Mouse (Mus musculus) A20 (cell line): Measurements from ENCODE around the gene Gm9803.
A peak's percentile ranks its signal among the peaks of the same experiment; 100 is the strongest.
"Not testable (repeated sequence)": the region's sequence is repeated elsewhere in the genome, so short reads cannot be mapped to it uniquely, and the experiment has no call there.

ENCODE experiments used
- DNase-seq: peaks from one replicate; pipeline ENCODE4 v3.0.0-alpha.2; 2011; ENCODE audit warnings: low read depth, low spot score

The Gm9803 gene

GRCm38 (mm10) chr10:43523931-43524330 is at the start of gene Gm9803:
Gene Gm9803, plus strand, starts transcription at chr10:43524084.
- not testable (repeated sequence) for DNase-seq

- DNase-seq, result peak; percentile 86
Observed at GRCm38 (mm10) chr10:43475376-43475775, 48.5 kb upstream of the Gm9803 start.

- DNase-seq, result no peak
Observed at GRCm38 (mm10) chr10:43477459-43477858, 46.4 kb upstream of the Gm9803 start.

- peak; percentile 89 for DNase-seq
Observed at GRCm38 (mm10) chr10:43477865-43478681, 45.8 kb upstream of the Gm9803 start.

- peak; percentile 59 for DNase-seq
Observed at GRCm38 (mm10) chr10:43478751-43479435, 45.0 kb upstream of the Gm9803 start, which contains the start of gene Bend3. Gene Bend3, plus strand, starts transcription at chr10:43478831.

GRCm38 (mm10) chr10:43479436-43480157 is 44.3 kb upstream of the Gm9803 start:
- DNase-seq, result peak; percentile 91

- no peak for DNase-seq
Observed at GRCm38 (mm10) chr10:43480227-43480849, 43.5 kb upstream of the Gm9803 start.

- DNase-seq, result no peak
Observed at GRCm38 (mm10) chr10:43481179-43481578, 42.7 kb upstream of the Gm9803 start.

- DNase-seq, result no peak
Observed at GRCm38 (mm10) chr10:43482021-43482420, 41.9 kb upstream of the Gm9803 start.

GRCm38 (mm10) chr10:43483426-43483995 is 40.4 kb upstream of the Gm9803 start:
- DNase-seq, result no peak

- peak; percentile 69 for DNase-seq
Observed at GRCm38 (mm10) chr10:43485751-43486268, 38.1 kb upstream of the Gm9803 start.

GRCm38 (mm10) chr10:43487441-43488010 is 36.4 kb upstream of the Gm9803 start:
- peak; percentile 78 for DNase-seq

GRCm38 (mm10) chr10:43488258-43488657 is 35.6 kb upstream of the Gm9803 start:
- DNase-seq, result no peak

GRCm38 (mm10) chr10:43489139-43489538 is 34.7 kb upstream of the Gm9803 start:
- no peak for DNase-seq

- no peak for DNase-seq
Observed at GRCm38 (mm10) chr10:43489550-43489949, 34.3 kb upstream of the Gm9803 start.

- no peak for DNase-seq
Observed at GRCm38 (mm10) chr10:43490034-43490433, 33.9 kb upstream of the Gm9803 start.

GRCm38 (mm10) chr10:43490846-43491245 is 33.0 kb upstream of the Gm9803 start:
- DNase-seq, result no peak

GRCm38 (mm10) chr10:43502599-43502998 is 21.3 kb upstream of the Gm9803 start:
- no peak for DNase-seq

- DNase-seq, result peak; percentile 75
Observed at GRCm38 (mm10) chr10:43504291-43504690, 19.6 kb upstream of the Gm9803 start.

- DNase-seq, result no peak
Observed at GRCm38 (mm10) chr10:43507051-43507450, 16.8 kb upstream of the Gm9803 start.

- no peak for DNase-seq
Observed at GRCm38 (mm10) chr10:43509228-43509627, 14.7 kb upstream of the Gm9803 start.
